Mouse (Mus musculus): Measurements from ENCODE around the gene Arfgef2.

DNA sequence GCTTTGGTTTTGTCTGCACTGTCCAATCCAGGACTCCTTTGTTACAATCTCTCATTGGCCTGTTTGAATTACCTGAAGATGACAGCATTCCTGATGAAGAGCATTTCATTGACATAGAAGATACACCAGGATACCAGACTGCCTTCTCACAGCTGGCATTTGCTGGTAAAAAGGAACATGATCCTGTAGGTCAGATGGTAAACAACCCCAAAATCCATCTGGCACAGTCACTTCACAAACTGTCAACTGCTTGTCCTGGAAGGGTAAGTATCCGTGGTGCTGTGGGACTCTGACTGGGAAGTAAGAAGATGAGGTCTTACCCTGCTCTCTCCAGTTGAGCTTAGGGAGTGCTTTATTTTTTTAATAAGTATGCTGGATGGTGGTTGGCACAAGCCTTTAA, 139.0 kb downstream of the Arfgef2 start:
- TF ChIP-seq ZC3H11A (IDR thresholded peaks at IDR 0.05; ENCODE audit: low read depth, low read length) (no peak), GABPA (IDR thresholded peaks at IDR 0.05; ENCODE audit: insufficient replicate concordance, low read depth, low read length) (no peak), CTCF (conservative IDR thresholded peaks at IDR 0.05 in 1 of 2, IDR thresholded peaks at IDR 0.05 in 1 of 2; ENCODE audit: low read depth in 2 of 2, low read length in 2 of 2) (no peak), USF1 (IDR thresholded peaks at IDR 0.05; ENCODE audit: low read depth, low read length) (no peak)
